Mouse (Mus musculus) adrenal gland, adult 18-20 months (tissue): Measurements from ENCODE around the gene Tcp11l2. TPM values are rescaled to one million over a fixed set of nuclear protein-coding genes. Genes with fewer than 3 reads are reported as not detected.
A peak's percentile ranks its signal among the peaks of the same experiment; 100 is the strongest.

Source experiments
- DNase-seq, 2 experiments: peaks; one replicate each; pipeline ENCODE4 v3.0.0; 2021 to 2022; ENCODE audit warnings: low spot score in 2 of 2
- total RNA-seq, 2 experiments: library from RNA; stranded (reverse); gene quantifications; 1 replicate in 1 of 2; 2 replicates in 1 of 2; pipeline ENCODE4 v1.2.3; 2021

Tcp11l2 gene
- total RNA-seq, 2 experiments from 2014 or later: 28.1 to 40.9 TPM

- no peak for DNase-seq
These were observed 22.0 kb upstream of the Tcp11l2 start for GRCm38 (mm10) chr10:84554291-84555009.

- no peak for DNase-seq
These were observed 20.3 kb upstream of the Tcp11l2 start for GRCm38 (mm10) chr10:84556120-84556519.

GRCm38 (mm10) chr10:84558511-84558910, 17.9 kb upstream of the Tcp11l2 start:
- DNase-seq: no peak

- no peak for DNase-seq
These were observed 16.4 kb upstream of the Tcp11l2 start for GRCm38 (mm10) chr10:84559986-84560385.

GRCm38 (mm10) chr10:84562121-84562520, 14.3 kb upstream of the Tcp11l2 start:
- no peak for DNase-seq

- DNase-seq: no peak
These were observed 13.6 kb upstream of the Tcp11l2 start for GRCm38 (mm10) chr10:84562567-84563554.

GRCm38 (mm10) chr10:84564427-84564826, 12.0 kb upstream of the Tcp11l2 start:
- DNase-seq: no peak

GRCm38 (mm10) chr10:84571052-84571639, 5.3 kb upstream of the Tcp11l2 start:
- no peak for DNase-seq

- no peak for DNase-seq
These were observed 2.6 kb upstream of the Tcp11l2 start for GRCm38 (mm10) chr10:84573671-84574420.

- no peak for DNase-seq
These were observed 414 bp upstream of the Tcp11l2 start for GRCm38 (mm10) chr10:84576029-84576394.

- DNase-seq: peak; percentile 71 to 74
These were observed 773 bp downstream of the Tcp11l2 start for GRCm38 (mm10) chr10:84577071-84577727.

- DNase-seq: no peak
These were observed 2.3 kb downstream of the Tcp11l2 start for GRCm38 (mm10) chr10:84578738-84579137.

GRCm38 (mm10) chr10:84579527-84579926, 3.1 kb downstream of the Tcp11l2 start:
- DNase-seq: no peak

GRCm38 (mm10) chr10:84581191-84581590, 4.8 kb downstream of the Tcp11l2 start:
- no peak for DNase-seq

- DNase-seq: no peak
These were observed 5.8 kb downstream of the Tcp11l2 start for GRCm38 (mm10) chr10:84582236-84582635.

- DNase-seq: no peak
These were observed 8.2 kb downstream of the Tcp11l2 start for GRCm38 (mm10) chr10:84584451-84585293.

GRCm38 (mm10) chr10:84585294-84585650, 8.8 kb downstream of the Tcp11l2 start:
- no peak for DNase-seq

GRCm38 (mm10) chr10:84590956-84591355, 14.5 kb downstream of the Tcp11l2 start:
- DNase-seq: no peak

- DNase-seq: no peak
These were observed 15.3 kb downstream of the Tcp11l2 start for GRCm38 (mm10) chr10:84591640-84592148.
